Mouse (Mus musculus): ENCODE results near the gene Gfpt1. TPM values are rescaled to one million over a fixed set of nuclear protein-coding genes. Genes with fewer than 3 reads are reported as not detected.

Gene Gfpt1
- polyA plus RNA-seq, 1 experiment from 2014 or later: 25.9 TPM

DNA sequence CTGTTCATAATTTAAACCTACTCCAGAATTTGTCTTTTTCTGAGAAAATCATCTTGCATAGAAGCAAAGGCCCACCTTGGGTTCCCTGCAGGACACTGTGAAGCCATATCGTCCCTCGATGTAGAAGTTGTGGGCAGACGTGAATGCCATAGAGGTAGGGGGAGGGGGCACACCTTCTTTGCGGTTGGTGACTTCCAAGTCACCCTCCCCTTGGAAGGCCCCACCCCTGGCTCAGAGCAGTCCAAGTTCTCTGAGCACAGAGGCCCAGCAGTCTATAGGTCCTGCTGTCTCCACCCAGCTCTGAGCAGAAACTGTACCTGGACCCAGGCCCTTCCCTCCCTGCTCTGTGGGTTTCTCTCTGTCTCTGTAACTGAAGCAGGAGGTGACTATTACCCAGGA is 59.3 kb downstream of the Gfpt1 start:
- 27% methylated on average over 4 of the region's 4 CpGs for WGBS
- H3K4me1 ChIP-seq (replicated peaks): peaks cover 29% of the 10 kb centered on the region
- no peak for ATAC-seq (ENCODE audit: insufficient number of reproducible peaks, insufficient read depth, low FRiP score, low TSS enrichment, low read depth)
- H3K9ac ChIP-seq (replicated peaks): no peak overlapping the region
- H3K4me2 ChIP-seq: peak overlapping the region; percentile 17; the same call in 1 of the 2 replicates
- H3K4me3 ChIP-seq (replicated peaks): no peak overlapping the region
- no peaks in the 10 kb centered on the region for H3K36me3 ChIP-seq
- no peaks in the 10 kb centered on the region for H3K9me3 ChIP-seq
- no peaks in the 10 kb centered on the region for H3K27me3 ChIP-seq
- H3K27ac ChIP-seq: peak overlapping the region; percentile 78; the same call in 1 of the 2 replicates

DNA sequence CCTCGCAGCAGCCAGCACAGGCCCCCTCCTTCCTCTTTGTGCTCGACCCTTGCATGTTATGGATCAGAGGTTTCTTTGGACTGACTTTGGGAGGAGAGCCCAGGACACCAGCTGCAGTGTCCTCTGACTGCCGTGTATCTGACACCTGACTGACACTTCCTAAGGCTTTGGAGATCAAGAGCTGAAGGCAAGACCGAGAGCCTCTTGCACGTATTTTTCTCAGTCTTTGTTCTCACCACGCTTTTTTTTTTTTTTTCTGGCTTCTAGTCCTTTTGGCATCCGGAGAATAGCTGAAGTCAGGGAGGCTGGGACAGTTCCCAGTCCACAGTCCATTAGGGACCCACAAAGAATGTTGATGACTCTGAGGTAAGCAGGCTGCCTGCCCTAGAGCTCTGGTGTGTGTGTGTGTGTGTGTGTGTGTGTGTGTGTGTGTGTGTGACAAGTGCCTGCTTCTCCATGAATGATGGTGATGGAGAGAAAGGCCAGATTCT is 59.8 kb downstream of the Gfpt1 start:
- H3K4me3 ChIP-seq (replicated peaks): no peak overlapping the region
- H3K4me1 ChIP-seq (replicated peaks): peaks cover 29% of the 10 kb centered on the region
- no peaks in the 10 kb centered on the region for H3K27me3 ChIP-seq
- H3K9me3 ChIP-seq: no peaks in the 10 kb centered on the region
- H3K36me3 ChIP-seq: no peaks in the 10 kb centered on the region
- peak overlapping the region; percentile 17; the same call in 1 of the 2 replicates for H3K4me2 ChIP-seq
- 19% methylated on average over 7 of the region's 7 CpGs for WGBS
- no peak for ATAC-seq (ENCODE audit: insufficient number of reproducible peaks, insufficient read depth, low FRiP score, low TSS enrichment, low read depth)
- no peak overlapping the region for H3K9ac ChIP-seq (replicated peaks)
- peak overlapping the region; percentile 78 for H3K27ac ChIP-seq

DNA sequence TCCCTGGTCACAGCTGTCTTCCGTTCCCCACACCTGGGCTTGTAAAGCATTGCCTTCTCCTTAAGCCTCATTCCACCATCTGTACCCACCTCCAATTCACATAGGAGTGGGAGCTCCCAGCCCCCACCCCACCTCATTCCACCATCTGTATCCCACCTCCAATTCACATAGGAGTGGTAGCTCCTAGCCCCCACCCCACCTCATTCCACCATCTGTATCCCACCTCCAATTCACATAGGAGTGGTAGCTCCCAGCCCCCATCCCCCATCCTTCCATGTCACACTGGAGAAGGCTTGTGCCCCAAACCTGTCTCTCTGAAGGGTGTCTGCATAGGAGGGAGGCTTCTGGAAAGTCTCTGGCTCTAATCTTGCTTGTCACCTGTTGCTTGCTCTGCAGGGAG is 60.7 kb downstream of the Gfpt1 start:
- no peak overlapping the region for H3K4me2 ChIP-seq
- ATAC-seq (ENCODE audit: insufficient number of reproducible peaks, insufficient read depth, low FRiP score, low TSS enrichment, low read depth): no peak
- H3K4me3 ChIP-seq (replicated peaks): no peak overlapping the region
- H3K36me3 ChIP-seq: no peaks in the 10 kb centered on the region
- H3K9ac ChIP-seq (replicated peaks): no peak overlapping the region
- WGBS: 47% methylated on average over 1 of the region's 1 CpGs
- H3K27ac ChIP-seq: peak overlapping the region; percentile 78; the same call in 1 of the 2 replicates
- H3K4me1 ChIP-seq (replicated peaks): peaks cover 29% of the 10 kb centered on the region
- H3K27me3 ChIP-seq: no peaks in the 10 kb centered on the region
- no peaks in the 10 kb centered on the region for H3K9me3 ChIP-seq

DNA sequence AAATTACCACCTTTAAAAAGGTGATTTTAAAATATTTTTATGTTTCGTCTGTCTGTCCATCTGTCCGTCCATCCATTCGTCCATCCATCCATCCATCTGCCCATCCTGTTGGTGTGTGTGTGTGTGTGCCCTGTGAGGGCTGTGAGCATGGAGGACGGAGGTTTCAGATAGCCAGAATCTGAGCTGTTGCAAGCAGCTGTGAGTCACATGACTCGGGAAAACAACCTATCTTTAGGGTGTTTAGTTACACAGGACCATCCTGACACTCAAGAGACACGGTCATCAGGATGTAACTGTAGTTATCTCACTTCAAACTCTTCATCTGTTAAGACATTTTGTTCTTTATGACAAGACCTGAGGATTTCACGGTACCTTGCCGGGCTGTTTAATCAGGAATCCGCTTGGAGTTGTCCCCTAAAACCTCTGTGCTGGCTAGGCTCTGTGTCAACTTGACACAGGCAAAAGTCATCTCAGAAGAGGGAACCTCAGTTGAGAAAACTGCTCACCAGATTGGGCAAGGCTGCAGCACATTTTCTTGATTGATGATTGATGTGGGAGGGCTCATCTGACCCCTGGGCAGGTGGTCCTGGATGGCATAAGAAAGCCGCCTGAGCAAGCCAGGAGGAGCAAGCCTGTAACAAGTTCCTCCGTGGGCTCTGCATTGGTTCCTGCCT is 61.6 kb downstream of the Gfpt1 start, which contains the start of gene D6Ertd527e:
Gene D6Ertd527e (plus strand): TSS at position 624 of the 674 bp plus-strand sequence.
- H3K9ac ChIP-seq (replicated peaks): no peak within 1 kb of the TSS
- H3K4me1 ChIP-seq (replicated peaks): peaks cover 29% of the 10 kb centered on the region
- H3K36me3 ChIP-seq: no peaks in the 10 kb centered on the region
- no peak for ATAC-seq (ENCODE audit: insufficient number of reproducible peaks, insufficient read depth, low FRiP score, low TSS enrichment, low read depth)
- no peaks in the 10 kb centered on the region for H3K9me3 ChIP-seq
- WGBS: 81% methylated on average over 11 of the region's 11 CpGs
- no peaks in the 10 kb centered on the region for H3K27me3 ChIP-seq
- no peak within 1 kb of the TSS for H3K4me2 ChIP-seq
- H3K27ac ChIP-seq: peak within 1 kb of the TSS; percentile 41; the same call in 1 of the 2 replicates
- no peak within 1 kb of the TSS for H3K4me3 ChIP-seq (replicated peaks)

DNA sequence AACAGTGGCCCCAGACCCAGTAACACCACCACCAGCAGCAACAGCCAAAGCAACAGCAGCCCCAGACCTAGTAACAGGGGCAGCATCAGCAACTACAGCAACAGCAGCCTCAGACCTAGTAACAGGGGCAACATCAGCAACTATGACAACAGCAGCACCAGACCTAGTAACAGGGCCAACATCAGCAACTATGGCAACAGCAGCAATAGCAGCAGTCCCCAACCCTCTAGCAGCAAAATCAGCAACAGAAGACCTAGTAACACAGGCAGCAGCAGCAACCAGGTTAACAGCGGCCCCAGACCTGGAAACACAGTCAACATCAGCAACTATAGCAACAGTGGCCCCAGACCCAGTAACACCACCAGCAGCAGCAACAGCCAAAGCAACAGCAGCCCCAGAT is 68.8 kb downstream of the Gfpt1 start:
- WGBS: 89% methylated on average over 1 of the region's 1 CpGs
- no peaks in the 10 kb centered on the region for H3K36me3 ChIP-seq
- H3K9me3 ChIP-seq: no peaks in the 10 kb centered on the region
- no peak overlapping the region for H3K9ac ChIP-seq (replicated peaks)
- peaks cover 16% of the 10 kb centered on the region for H3K4me1 ChIP-seq (replicated peaks)
- H3K4me2 ChIP-seq: no peak overlapping the region
- ATAC-seq (ENCODE audit: insufficient number of reproducible peaks, insufficient read depth, low FRiP score, low TSS enrichment, low read depth): no peak
- no peaks in the 10 kb centered on the region for H3K27me3 ChIP-seq
- H3K27ac ChIP-seq: no peak overlapping the region
- no peak overlapping the region for H3K4me3 ChIP-seq (replicated peaks)

DNA sequence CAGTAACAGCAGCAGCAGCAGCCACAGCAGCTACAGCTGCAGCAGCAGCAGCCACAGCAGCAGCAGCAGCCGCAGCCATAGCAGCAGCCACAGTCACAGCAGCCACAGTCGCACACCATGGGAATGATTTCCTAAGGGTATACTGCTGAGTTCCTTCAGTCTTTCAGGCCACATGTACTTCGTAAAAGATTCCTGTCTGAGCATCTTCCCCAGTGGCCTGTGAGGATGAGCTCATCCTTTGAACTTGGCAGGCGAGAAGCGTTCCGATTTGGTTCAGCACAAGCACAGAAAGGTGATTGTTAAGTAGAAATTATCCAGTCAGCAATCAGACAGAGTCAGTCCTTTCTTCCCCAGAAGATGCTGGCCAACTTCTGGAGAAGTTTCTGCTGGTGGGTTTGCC is 69.5 kb downstream of the Gfpt1 start:
- Histone ChIP-seq H3K27me3 (no peaks in the 10 kb centered on the region), H3K9me3 (no peaks in the 10 kb centered on the region), H3K36me3 (no peaks in the 10 kb centered on the region), H3K9ac (replicated peaks) (no peak overlapping the region), H3K4me3 (replicated peaks) (no peak overlapping the region), H3K4me2 (no peak overlapping the region), H3K27ac (peak overlapping the region; percentile 45; the same call in 1 of the 2 replicates), H3K4me1 (replicated peaks) (peaks cover 19% of the 10 kb centered on the region)
- no peak for ATAC-seq (ENCODE audit: insufficient number of reproducible peaks, insufficient read depth, low FRiP score, low TSS enrichment, low read depth)
- 79% methylated on average over 6 of the region's 6 CpGs for WGBS

DNA sequence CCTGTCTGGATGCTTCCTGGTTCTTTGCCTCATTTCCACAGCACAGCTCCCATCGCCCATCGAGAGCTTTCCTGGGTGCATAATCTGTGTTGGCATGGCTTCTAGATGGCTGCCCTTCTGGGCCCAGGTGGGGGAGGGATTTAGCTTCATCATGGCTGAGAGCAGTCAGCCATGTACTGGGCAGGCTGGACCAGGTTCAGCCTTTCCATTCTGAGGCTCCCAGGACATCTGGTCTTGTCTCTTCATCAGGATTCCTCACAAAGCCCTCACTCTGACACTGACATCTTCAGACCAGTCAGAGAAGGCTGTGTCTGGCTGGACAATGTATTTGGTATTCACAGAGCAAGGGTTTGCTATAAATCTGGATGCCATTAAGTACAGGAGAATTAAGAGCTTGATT is 73.3 kb downstream of the Gfpt1 start:
- WGBS: 86% methylated on average over 2 of the region's 2 CpGs
- Histone ChIP-seq H3K4me1 (replicated peaks) (peaks cover 31% of the 10 kb centered on the region), H3K36me3 (no peaks in the 10 kb centered on the region), H3K27ac (no peak overlapping the region; the same call in 1 of the 2 replicates), H3K9ac (replicated peaks) (no peak overlapping the region), H3K4me2 (no peak overlapping the region), H3K27me3 (no peaks in the 10 kb centered on the region), H3K4me3 (replicated peaks) (no peak overlapping the region), H3K9me3 (no peaks in the 10 kb centered on the region)
- ATAC-seq (ENCODE audit: insufficient number of reproducible peaks, insufficient read depth, low FRiP score, low TSS enrichment, low read depth): no peak

DNA sequence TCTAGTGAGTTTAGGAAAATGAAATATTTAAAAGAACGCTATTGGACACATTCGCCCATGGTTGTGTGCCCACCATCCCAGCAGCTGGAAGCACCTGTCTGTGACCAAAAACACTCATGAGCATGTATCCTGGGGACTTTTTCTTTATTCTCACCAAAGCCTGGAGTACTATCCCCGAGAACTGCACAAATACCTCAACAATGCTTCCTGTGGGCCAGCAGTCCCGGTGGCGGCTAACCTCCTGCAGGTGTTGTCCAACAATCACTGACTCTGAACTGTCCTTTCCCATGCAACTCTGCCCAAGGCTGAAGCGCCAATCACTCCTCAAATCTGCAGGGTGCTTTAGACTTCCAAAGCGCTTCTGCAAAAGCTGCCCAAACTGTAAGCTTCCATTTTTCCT is 74.0 kb downstream of the Gfpt1 start:
- Histone ChIP-seq H3K27me3 (no peaks in the 10 kb centered on the region), H3K4me2 (no peak overlapping the region), H3K27ac (no peak overlapping the region; the same call in 1 of the 2 replicates), H3K36me3 (no peaks in the 10 kb centered on the region), H3K4me1 (replicated peaks) (peaks cover 28% of the 10 kb centered on the region), H3K9me3 (no peaks in the 10 kb centered on the region), H3K4me3 (replicated peaks) (no peak overlapping the region), H3K9ac (replicated peaks) (no peak overlapping the region)
- WGBS: 84% methylated on average over 7 of the region's 7 CpGs
- ATAC-seq (ENCODE audit: insufficient number of reproducible peaks, insufficient read depth, low FRiP score, low TSS enrichment, low read depth): no peak

DNA sequence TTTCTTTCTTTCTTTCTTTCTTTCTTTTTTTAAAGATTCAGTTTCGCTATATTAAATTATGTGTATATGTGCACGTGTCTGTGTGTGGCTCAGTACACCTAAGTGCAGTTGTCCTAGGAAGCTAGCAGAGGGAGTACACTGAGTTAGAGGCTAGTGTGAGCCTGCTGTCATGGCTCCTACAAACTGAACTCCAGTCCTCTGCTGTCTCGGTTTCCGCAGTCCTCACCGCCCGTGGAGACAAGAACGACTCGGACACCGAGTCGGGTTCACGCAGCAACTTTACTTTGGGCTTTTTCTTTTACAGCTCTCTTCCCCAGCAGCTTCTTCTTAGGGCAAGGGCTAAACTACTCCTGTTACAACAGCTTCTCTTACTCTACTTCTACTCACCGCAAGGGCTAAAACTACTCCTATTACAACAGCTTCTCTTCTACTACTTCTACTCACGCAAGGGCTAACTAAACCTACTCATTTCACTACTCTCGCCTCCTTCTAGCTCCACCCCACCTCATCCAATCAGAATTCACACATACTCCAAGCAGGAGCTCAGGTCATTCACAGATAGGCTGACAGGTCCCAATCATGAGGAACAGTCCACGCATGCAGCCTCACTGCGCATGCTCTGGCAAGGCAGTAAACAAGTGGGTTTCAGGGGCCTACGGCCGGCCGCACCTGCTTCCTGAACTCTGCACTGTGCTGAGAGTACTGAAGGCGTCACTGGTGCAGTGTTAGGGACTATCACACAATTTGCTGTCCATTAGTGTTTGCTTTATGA is 76.6 kb downstream of the Gfpt1 start:
- 73% methylated on average over 20 of the region's 20 CpGs for WGBS
- no peak overlapping the region for H3K4me2 ChIP-seq
- H3K4me3 ChIP-seq (replicated peaks): no peak overlapping the region
- H3K9ac ChIP-seq (replicated peaks): no peak overlapping the region
- no peaks in the 10 kb centered on the region for H3K36me3 ChIP-seq
- H3K27ac ChIP-seq: no peak overlapping the region
- no peaks in the 10 kb centered on the region for H3K27me3 ChIP-seq
- H3K4me1 ChIP-seq (replicated peaks): peaks cover 20% of the 10 kb centered on the region
- no peak for ATAC-seq (ENCODE audit: insufficient number of reproducible peaks, insufficient read depth, low FRiP score, low TSS enrichment, low read depth)
- no peaks in the 10 kb centered on the region for H3K9me3 ChIP-seq

DNA sequence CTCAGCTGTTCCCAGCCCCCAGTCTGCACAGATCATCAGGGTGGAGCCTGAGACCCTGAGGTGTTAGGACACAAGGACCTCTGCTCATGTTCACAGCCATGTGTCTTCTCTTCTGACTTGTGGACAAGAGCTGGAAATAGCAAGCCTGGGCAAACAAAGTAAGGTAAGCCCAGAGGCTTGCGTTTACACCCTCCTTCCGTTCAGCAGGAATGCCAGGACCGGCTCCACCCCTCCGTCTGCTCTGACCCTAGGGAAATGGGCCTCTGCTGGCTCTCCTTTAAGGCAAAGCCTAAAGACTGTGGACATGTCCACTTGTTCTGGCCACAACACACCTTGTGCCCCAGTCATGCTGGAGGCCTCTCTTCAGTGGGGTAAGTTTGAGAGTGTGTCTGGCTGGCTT is 77.3 kb downstream of the Gfpt1 start:
- ATAC-seq (ENCODE audit: insufficient number of reproducible peaks, insufficient read depth, low FRiP score, low TSS enrichment, low read depth): no peak
- H3K27ac ChIP-seq: no peak overlapping the region
- no peaks in the 10 kb centered on the region for H3K9me3 ChIP-seq
- H3K27me3 ChIP-seq: no peaks in the 10 kb centered on the region
- no peak overlapping the region for H3K4me2 ChIP-seq
- peaks cover 20% of the 10 kb centered on the region for H3K4me1 ChIP-seq (replicated peaks)
- no peaks in the 10 kb centered on the region for H3K36me3 ChIP-seq
- H3K9ac ChIP-seq (replicated peaks): no peak overlapping the region
- 56% methylated on average over 4 of the region's 4 CpGs for whole genome bisulfite sequencing
- H3K4me3 ChIP-seq (replicated peaks): no peak overlapping the region

DNA sequence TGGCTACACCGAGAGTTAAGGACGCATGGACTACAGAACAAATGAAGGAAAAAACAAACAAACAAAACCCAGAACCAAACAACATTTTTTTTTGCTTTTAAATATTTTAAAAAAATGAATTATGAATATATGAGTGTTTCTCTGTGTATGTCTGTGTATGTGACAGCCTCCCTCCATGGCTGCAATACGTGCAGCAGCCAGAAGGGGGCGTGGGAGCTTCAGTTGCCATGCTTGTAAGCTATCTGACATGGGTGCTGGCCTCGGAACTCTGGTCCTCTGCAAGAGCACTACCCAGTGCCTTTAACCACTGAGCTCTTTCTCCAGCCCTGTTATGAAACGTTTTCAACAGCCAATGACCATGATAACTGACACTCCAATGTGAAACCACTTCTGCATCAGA is 78.0 kb downstream of the Gfpt1 start:
- no peak for ATAC-seq (ENCODE audit: insufficient number of reproducible peaks, insufficient read depth, low FRiP score, low TSS enrichment, low read depth)
- Histone ChIP-seq H3K4me3 (replicated peaks) (no peak overlapping the region), H3K36me3 (no peaks in the 10 kb centered on the region), H3K9me3 (no peaks in the 10 kb centered on the region), H3K9ac (replicated peaks) (no peak overlapping the region), H3K4me1 (replicated peaks) (peaks cover 20% of the 10 kb centered on the region), H3K27me3 (no peaks in the 10 kb centered on the region), H3K4me2 (no peak overlapping the region), H3K27ac (no peak overlapping the region)
- WGBS: 86% methylated on average over 6 of the region's 6 CpGs
